Mouse (Mus musculus): Measurements from ENCODE around the gene Fbxw10. TPM values are rescaled to one million over a fixed set of nuclear protein-coding genes. Genes with fewer than 3 reads are reported as not detected.

Fbxw10 gene
- total RNA-seq, 2 experiments from 2014 or later, result 0.94 to 0.99 TPM

DNA sequence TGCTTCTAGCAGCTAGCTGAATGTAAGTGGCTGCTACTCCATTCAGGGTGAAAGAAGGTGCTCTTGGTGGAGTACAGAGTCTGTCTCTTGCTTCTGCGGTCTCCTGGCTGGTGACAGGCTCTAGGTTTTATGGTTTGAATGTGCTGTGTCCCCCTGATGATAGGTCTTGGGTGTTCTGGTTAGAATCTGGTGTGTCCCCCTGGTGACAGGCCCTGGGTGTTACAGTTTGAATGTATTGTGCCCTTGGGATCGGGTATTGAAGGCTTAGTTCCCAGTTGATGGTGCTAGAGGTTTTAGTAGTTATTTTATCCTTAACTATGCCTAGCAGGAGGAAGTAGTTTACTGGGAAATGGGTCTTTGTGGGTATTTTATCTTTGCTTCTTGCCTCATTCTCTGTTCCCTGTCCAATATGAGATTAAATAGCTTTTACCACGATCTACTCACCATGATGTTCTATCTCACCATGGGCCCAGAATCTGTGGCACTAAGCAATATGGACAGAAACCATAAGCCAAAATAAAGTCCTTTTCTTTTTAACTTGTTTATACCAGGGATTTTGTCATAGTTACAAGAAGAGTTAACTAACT is 62.9 kb downstream of the Fbxw10 start:
- DNase-seq, result no peak

DNA sequence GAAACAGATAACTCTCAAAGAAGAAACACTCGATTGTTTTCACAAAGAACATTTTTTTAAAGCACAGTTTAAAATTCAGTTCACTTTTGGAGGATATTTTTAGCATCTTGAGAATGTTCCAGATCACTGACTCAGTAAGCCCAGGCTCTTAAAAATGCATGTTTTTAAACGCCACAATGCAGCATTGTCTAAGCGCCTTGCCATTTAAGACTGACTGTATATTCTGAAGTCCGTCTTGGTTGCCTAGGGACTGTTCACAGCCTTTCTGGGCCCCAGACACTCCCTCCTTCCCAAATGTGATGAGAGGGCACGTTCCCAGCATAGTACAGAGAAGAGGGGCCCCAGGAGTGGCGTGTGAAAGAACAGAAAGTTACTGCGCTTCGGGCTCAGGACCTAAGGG is 64.5 kb downstream of the Fbxw10 start:
- no peak for DNase-seq

DNA sequence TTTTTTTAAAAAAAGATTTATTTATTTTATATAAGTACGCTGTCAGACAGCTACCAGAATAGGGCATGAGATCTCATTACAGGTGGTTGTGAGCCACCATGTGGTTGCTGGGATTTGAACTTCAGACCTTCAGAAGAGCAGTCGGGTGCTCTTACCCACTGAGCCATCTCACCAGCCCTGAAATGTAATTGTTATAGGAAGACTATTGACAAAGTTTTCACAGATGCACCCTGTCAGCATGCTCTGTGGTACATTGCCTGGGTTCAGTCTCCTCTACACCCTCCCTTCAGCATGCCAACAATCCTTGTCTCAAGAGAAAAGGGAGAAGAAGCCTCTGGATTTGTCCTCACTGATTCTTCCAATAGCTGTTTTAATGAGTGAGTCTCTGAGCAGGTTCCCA is 66.3 kb downstream of the Fbxw10 start:
- DNase-seq, result no peak

DNA sequence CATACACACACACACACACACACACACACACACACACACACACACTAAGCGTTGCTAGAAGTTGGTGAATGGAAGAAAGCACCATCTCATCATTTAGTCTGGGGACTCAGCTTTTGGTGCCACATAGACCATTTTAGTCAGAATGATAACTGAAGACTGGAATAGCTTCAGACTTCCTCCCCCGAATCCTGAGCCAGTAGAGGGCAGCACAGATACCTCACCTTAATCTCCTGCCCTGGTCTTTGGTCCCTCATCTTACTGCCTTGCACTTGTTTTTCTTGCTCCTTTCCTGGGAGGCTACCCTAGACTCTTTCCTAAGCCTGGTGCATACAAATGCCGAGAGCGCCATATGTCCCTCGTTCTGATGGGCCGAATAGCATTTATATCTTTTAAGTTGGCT is 67.7 kb downstream of the Fbxw10 start:
- peak; percentile 57 for DNase-seq

DNA sequence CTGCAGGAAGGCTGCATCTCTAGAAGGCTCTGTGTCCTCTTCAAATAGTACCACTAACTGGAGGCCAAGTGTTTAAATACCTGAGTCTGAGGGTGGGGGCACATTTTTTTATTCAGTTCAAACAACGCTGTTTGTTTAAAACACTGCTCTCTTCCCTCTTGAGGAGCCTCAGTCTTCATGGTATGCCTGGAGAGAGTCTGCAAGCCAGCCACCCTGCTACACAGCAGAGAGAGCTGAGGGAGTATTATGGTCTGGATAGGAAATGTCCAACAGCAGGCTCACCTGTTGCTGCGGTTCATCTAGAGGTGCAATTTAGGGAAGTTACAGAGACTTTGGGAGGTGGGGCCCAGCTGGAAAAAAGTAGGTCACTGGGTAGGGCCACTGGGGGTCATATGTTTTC is 68.6 kb downstream of the Fbxw10 start:
- no peak for DNase-seq

DNA sequence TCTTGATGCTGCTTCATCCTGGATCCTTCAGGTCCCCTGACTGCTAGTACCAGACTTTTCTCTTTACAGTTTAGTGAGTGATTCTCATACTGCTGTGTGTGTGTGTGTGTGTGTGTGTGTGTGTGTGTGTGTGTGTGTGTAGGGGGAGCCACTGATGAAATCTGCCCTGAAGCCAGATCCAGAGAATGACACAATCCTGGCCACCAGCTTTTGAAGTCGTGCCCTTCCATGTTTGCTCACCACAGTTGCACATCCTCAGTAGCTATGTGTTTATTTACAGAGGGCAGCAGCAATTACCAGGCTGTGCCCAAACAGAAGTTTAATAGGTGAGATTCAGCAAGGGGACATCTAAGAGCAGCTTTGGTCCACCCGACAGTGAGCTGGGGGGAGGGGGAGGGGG is 69.9 kb downstream of the Fbxw10 start:
- no peak for DNase-seq

DNA sequence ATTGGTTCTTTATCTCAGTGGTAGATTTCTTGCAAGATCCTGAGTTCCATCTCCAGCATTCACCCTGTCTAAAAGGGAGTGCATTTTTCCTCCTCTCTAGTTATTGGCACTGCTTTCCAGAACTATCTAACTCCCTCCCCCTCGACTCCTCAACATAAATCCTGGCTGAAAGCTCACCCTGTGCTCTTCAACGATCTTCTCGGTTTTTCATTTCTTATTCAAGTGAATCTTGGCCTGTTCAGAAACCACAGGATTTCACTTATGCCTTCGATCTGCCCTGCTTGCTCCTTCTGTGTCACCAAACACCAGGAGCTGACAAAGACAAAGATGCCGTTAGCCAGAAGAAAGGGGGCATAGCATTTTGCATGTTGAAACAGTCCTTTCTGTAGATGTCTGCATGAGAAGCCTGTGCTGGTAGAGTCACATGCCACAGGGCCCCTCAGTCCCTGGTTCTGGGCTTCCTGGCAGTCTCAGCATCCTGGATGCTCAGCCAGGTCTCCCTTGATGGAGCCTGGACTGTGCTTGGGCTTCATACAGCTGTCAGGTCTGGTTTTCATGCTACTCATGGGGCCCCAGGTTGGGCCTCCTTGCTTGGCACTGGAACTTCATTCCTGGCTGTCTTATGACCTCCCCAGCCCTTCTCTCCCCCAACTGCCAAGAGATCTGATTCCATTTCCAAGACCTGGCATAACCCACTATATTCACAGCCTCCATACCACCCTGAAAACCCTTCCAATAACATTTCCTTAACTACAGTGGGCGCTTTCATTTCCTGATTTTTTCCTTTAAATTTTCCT is 73.3 kb downstream of the Fbxw10 start:
- DNase-seq, result no peak

DNA sequence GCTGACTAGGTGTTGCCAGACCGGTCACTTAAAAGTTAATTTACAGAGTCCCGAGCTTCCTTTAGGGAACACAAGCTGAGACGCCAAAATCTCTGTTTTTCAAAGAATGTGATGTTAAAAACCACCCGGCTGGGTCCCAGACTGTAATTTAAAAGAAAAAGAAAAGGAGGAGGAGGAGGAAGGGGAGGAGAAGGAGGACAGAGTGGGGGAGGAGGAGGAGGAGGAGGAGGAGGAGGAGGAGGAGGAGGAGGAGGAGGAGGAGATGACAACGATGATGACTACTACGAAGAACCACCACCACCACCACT is 73.8 kb downstream of the Fbxw10 start:
- no peak for DNase-seq

DNA sequence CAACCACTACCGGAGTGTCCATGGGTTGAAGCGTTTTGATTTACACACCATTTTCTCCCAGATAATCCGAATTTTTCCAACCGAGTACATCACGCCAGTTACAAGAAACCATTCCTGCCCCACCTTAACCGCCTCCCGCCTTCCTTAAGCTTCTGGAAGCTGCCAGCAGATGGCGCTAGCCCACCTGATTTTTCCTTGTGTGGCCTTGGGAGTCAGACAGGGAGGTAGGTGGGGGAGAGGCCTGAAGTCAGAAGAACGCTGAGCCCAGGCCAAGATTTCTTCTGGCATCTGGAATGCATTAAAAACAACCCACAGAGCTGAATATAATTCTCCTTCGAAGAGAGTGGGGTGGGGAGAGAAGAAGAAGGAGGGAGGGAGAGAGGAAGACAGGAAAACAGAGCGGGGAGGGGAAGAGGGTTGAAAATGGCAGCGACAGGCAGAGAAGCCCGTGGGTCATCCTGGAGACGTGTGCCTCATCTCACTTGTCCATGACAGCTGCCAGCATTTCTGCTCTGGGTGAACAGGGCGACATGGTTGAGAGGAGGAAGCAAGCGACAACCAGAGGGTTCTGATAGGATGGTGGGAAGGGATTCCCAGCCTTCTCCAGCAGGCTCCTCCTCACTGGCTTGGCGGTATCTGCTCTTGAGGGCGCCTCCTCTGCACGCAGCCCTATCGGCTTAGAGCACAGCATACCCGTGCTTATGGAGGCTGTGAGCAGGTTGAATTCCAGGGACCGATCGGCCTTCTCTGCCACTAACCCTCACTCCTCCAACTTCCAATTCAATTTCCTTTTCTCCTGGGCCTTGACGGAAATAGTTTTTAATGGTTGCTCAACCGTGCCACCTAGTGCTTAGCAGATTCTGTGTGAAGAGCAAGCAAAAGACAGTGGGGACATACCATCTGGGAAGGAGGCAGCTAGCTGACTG is 74.4 kb downstream of the Fbxw10 start:
- DNase-seq, result peak; percentile 94

DNA sequence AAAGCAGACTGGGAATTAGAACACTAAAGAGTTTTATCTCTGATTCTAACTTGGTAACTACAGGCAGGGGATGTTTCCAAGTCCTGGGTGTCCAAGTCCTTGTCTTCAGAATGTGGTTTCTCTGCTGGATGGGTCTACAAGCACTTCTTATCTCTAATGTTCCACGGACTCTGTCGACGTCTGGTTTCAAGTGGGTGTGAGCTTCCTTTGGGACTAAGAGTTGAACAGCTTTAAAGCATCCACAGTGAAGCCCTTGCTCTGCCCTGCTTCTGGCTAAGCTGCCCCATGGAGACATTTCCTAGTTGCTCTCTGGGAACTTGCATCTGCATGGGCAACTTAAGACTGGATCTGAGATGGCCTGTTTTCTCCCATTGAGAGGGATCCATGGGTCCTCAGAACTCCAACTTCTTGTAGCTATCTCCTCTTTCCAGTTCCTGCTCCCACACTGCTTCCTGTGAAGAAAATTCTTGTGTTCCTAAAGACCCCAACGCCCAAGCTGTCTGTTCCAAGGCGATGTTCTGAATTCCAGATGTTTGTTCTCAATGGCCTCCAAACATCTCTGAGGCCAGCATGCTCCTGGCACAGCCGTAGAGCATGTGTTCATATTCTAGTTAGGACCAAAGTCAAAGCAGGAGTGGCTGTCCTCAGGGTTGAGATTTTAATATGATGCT is 77.4 kb downstream of the Fbxw10 start:
- no peak for DNase-seq

Other genes with a start within 250 kb of the Fbxw10 start
- 10 to 100 TPM; 28.1 to 29.6 TPM for gene Lrrc75a, start 198.5 kb upstream of the Fbxw10 start, total RNA-seq (2021)
- gene Mmgt2, start 198.4 kb upstream of the Fbxw10 start, total RNA-seq (2021), result 10 to 100 TPM; 23.2 to 28.2 TPM
- gene Zfp287, start 115.2 kb upstream of the Fbxw10 start, total RNA-seq (2021), result 1 to 10 TPM; 3.6 to 5.5 TPM
- gene Gm10428, start 94.0 kb upstream of the Fbxw10 start, total RNA-seq (2021), result not detected
- gene Zfp286, start 57.6 kb upstream of the Fbxw10 start, total RNA-seq (2021), result 1 to 10 TPM; 3.4 to 5.2 TPM
- gene Trim16, start 26.8 kb upstream of the Fbxw10 start, total RNA-seq (2021), result 10 to 100 TPM; 14.9 to 19.1 TPM
- gene Tvp23b, start 32.4 kb downstream of the Fbxw10 start, total RNA-seq (2021), result 10 to 100 TPM; 34.5 to 35.9 TPM
- gene Cdrt4, start 104.1 kb downstream of the Fbxw10 start, total RNA-seq (2021), result not detected
- gene Tekt3, start 214.6 kb downstream of the Fbxw10 start, total RNA-seq (2021), result not detected

Measured in adrenal gland, postnatal 10 days (tissue).